Mouse (Mus musculus): ENCODE data around the gene Ung.

Ung gene

DNA sequence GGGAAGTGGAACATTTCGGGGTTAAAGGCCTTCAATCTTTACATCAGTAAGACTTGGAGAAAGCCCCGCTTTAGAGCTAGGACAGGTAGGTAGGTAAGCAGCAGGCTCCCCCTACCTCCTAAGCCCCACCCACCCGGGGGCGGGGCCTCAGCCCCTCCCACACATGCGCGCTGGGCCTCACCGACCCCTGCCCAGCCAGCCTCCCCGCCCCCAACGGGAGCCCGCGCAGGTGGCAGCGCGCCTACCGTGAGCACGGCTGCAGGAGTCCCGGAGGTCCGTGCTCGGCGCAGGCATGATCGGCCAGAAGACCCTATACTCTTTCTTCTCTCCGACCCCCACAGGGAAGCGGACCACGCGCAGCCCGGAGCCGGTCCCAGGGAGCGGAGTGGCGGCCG is at the start of gene Ung:
Ung (plus strand) TSS at position 176 of the 395 bp plus-strand sequence.
- peak; percentile 84 to 85 for DNase-seq

DNA sequence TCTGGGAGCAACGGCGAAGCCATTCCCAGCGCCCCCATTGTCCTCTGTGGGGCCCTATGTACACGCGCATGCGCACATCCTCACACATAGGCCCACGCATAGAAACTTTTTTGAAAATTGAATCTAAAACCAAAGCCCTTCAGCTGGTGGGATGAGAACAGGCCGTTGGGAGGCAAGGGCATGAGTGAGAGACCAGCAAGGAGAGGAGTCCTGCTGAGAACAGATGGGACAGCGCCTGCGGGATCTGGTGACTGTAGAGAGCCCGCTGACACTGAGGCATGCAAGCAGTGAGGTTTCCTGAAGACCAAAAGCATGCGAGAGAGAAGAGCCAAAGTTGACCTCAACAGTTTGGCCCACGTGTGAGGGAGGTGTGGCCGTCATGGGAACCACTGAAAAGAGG is 44.7 kb upstream of the Ung start:
- DNase-seq, result no peak

DNA sequence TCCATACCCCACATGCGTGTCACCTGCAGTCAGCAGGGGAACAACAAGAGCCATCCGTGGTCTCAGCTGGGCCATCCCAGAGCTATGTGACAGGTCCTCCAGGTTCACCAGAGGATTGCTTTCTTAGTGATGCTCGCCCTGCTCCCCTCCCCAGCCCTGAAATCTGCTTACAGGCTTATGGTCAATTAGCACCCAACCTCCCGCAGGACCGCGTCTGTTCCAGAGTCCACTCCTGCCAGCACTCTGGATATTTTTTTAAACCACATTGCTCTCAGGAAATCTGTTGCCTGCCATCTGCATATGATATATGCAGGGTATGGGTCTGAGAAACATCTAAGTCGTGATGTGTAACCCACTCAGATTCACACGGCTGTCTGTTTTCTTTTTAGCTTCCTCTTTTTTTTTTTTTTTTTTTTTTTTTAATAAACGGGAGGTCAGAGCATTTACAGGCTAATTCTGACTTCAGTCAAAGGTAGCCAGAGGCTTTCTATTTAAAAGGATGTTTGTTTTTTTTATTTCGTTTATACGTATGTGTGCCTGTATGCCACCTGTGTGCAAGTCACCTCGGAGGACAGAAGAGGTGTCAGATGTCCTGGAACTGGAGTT is 42.2 kb upstream of the Ung start:
- no peak for DNase-seq

DNA sequence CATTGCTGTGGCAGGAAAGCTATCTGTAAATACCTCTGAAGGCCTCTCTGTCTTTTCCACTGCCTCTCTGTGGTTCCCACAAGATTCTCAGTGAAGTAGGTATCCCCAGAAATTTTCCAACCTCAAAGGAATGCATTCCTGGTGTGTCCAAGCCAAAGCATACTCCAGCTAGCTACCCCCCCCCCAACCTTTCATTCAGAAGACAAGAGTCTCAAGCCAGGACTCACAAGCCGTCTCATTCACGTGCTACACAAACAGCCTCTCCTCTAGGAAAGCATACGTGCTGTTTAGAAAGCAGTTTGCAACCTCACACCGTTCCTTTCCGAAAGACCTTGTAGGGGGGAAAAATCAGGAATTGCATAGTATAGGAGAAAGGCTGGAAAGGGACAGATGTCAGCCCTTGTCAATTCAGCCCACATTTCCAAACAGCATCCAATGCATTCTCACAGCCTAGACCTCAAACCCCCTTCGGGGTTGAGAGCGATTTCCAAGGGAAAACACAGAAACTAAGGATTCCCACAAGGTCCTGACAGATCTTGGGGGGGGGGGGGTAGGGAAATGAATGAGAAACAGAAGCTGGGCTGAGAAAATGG is 39.7 kb upstream of the Ung start:
- DNase-seq, result no peak

DNA sequence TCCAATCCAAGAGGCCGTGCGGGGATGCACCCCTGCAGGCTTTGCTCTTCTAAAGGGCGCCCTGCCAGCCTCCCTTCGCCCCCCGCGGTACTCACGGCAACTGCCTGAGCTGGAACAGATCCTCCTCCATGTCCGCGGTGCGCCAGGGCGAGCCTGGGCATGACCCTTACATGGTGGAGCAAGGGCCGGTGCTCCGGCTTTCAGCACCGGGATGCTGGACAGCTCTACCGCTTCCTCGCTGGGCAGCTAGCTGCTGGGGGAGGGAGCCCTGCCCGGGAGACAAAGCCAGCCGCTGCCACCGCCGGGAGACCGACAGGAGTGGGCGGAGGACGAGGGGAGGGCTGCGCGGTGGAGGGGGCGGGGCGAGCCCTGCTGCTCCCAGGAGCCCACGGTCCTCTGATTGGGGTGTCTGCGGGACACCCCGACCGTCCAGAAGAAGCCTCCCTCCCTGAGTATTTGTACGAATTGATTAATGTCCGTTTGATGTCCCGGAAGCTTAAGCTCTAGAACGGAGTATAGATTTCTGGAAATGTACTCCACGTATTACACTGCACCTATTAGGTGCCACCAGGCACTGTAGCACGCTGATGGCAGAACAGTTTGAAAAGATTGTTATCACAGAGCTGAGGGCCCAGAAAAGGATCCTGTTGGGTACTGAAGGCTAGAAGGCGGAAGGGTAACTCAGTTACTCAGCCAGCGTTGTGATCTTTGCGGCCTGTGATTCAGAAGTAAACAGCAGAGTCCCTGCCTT is 39.0 kb upstream of the Ung start, which contains the start of gene Svop:
Svop (minus strand) TSS at position 514 of the 751 bp plus-strand sequence.
- DNase-seq, result peak; percentile 42 to 43

DNA sequence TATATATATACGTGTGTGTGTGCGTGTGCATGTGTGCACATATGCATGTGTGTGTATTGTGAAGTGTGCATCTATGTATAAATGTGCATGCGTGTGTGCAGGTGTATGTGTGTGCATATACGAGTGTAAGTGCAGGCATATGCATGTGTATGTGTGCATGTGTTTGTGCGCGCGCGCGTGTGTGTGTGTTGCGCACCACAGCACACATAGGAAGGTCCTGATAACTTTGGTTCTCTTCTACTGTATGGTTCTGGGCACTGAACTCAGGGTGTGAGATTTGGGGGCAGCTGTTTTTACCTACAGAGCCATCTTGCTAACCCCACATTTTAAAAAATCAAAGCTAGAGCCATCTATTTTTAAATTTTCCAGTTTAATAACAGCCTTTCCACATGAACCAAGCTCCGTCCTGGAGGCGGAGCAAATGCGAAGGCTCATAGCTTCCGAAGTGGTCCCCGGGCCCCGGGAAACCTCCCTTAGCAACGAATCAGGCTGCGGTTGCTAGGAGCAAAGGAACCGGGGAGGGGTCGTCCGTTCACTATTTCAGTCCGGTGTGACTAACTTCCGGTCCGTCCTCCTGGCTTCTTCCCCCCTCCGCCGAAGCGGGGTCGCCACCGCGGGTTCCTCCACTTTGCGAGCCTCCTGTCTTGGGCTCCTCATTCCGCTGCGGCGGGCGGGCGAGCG is 30.3 kb upstream of the Ung start:
- DNase-seq, result peak; percentile 94

DNA sequence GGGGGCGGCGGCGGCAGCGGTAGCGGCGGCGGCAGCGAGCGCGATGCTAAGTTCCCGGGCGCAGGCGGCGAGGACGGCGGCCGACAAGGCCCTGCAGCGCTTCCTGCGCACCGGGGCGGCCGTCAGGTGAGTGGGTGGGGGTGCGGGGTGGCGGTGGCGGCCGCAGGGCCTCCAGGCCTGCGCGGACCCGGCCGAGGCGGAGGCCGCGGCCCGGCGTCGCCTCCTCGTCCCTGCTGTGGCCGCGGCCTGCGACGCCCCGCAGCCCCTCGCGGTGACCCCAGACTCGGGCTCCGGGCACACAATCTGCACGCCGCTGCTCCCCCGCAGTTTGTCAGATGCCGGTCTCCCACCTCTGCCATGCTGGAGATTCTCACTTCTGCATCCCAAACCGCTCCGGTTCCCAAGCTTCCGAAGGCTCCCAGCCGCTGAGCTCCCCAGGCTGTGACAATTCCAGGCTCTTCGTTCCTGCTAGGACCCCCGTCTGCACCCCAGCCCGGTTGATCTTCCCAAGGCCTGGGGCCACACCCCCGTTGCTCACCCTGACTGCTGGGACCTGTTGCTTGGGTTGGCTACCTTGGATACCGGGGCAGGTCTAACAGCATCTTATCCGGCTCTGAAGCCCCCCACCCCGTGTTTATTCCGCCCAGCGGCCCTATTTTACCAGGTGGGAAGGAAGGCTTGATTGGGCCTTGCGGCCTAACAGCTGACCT is 29.6 kb upstream of the Ung start:
- DNase-seq, result no peak

DNA sequence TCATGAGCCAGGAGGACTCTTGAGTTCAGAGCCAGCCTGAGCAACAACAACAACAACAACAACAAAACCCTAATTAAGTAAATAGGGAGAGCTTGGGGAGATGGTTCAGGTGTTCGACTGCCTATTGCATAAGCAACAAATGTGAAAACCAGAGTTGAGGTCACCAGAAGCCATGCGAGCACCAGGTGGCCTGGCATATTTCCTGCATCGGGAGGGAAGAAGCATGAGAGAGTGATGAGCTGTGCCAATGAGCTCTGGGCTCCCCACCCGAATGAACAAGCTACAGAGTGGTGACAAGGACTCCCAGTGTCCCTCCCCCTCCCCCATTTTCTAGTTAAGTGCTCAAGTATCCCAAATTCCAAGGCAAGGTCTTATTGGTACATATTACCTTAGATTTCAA is 28.3 kb upstream of the Ung start:
- no peak for DNase-seq

DNA sequence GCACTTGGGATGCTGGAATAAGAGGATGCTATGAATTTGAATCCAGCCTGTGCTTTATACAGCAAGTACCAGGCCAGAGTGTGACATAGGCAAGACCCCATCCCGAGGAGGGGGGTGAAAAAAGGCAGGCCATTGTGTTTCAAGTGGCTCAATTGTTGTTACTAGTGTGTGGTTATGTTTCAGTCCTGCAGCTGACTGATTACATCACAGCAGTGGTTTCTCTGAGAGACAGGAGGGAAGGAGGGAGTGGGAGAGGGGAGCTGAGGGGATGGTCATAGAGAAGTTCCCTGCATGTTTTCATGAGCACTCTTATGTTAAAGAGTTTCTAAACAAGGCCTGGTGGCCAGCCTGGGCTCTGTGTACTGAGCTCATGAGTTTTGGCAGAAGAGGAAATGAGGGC is 27.4 kb upstream of the Ung start:
- DNase-seq, result no peak

DNA sequence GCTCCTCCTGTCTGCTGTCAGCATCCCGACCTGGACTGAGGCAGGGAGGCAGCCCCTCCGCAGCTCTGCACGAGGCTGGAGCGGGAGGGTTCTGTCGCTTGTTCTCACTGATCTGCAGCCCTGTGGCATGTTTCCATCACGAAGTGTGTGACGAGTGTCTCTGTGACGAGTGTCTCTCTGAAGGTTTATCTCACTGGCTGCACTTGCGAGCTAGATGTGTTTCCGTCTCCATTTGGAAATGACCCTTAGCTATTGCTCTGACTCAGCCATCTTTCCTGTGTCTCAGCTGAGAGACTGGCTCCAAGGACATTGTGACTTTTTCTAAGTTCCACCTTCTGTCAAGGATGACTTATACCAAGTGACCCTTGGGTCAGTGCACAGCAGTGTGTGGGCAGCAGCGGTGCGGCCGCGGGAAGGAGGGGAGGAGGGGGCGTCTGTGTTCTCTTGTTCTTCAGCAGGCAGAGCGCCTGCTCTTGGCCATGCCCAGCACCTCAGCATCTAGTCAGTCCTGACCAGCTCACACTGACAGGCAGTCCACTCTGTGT is 23.7 kb upstream of the Ung start:
- DNase-seq, result no peak

DNA sequence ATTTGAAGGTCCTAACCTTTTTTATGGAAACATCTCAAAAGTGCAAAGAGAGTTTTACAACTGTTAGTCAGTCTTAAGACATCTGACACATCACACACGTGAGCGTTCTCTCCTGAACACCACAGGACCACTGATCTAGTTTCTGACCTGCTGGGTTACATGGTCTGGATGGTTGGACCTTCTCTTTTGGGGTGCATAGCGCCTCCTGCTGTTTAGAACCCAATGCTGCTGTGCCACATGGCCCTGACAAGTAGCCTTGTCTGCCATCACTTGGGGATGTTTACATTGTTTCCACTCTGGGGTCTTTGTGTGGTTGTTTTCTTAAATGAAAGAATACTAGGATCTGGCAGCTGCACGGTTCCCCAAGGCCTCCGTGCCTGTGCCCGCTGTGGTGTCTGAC is 16.9 kb upstream of the Ung start:
- no peak for DNase-seq

DNA sequence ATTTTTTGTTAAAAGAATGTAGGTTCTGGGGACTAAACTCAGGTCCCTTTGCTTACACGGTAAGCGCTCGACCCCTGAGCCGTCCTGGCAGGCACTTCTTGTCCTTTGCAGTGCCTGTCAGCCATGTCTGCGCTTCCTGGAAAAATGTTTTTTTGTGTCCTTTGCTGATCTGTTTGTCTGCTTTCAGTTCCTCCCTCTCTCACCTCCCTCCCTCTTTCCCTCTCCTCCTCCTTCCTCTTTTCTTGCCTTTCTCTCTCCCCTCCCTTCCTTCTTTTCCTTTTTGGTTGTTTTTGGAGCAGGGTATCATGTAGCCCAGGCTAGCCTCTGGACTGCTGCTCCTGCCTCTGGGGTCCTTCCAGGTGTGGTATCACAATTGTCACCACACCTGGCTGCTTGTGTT is 15.2 kb upstream of the Ung start:
- DNase-seq, result no peak

DNA sequence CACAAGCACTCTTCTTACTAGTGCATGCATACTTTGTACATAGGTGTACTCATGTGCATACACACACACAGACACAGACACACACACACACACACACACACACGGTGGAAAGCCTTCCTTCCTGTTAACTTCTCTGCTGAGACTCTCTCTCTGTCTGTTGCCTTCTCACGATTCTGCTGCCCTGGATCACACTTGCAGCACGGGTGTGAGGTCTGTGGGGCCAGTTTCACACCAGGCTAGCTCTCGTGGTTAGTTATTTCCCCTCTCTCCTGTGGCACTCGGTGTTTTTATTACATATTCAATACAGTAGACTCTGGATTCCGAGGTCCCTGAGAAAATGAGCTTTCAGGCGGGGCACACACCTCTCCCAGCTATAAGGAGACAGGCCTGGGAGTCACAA is 13.6 kb upstream of the Ung start:
- no peak for DNase-seq

DNA sequence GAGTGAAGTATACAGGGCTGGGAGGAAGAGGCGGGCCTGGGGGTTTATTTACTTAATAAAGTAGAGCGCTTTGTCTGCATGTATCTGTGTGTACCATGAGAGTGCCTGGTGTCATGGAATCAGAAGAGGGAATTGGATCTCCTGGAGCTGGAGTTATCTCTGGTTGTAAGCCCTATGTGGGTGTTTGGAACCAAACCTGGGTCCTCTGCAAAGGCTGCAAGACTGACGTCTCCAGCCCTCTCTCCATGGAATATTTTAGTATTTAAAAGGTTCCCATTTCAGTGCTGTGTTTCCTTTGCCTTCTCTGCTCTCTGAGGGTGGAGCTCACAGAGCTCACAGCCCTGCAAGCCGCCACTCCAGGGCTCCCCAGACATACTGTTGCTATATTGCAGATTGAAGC is 10.4 kb upstream of the Ung start:
- DNase-seq, result no peak

DNA sequence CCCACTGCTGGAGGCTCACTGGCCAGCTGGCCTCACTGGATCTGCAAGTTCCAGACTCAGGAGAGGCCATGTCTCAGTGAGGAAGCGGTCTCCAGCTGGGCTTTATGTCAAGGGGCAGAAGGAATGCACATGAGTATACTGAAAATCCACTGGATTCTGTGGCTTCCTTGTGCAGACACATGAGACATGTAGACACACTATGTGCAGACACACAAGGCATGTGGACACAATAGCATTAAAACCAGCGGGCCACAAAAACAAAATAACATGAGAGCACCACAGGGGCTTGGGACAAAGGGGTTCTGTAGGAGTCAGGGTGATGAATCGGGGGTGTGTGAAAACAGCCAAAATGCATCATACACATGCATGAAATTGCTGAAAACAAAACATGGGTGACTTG is 4.2 kb upstream of the Ung start:
- no peak for DNase-seq

DNA sequence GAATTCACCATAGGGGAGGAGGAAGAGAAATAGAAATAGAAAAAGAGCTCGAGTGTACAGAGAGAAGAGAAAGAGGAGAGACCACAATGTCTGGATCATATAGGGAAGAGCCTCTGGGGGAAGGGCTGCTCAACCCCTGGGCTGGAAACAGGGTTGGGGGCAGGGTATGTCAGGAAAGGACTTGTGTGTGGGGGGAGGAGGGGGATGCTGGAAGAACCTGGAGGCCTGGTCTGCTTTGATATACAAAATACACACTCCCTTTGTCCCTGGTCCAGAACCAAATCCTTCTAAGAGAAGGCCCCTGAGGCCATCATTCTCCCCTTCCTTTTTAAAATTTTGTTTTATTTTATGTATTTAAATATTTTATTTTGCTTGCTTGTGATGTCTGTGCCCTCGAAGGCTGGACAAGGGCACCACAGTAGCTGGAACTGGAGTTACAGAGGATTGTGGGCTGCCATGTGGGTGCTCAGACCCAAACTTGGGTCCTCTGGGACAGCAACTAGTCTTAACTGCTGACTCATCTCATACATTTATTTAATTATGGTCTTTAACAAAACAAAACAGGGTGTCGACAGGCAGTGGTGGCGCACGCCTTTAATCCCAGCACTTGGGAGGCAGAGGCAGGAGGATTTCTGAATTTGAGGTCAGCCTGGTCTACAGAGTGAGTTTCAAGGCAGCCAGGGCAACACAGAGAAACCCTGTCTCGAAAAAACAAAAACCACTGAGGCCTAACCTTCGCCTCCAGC is 3.5 kb upstream of the Ung start:
- DNase-seq, result no peak

DNA sequence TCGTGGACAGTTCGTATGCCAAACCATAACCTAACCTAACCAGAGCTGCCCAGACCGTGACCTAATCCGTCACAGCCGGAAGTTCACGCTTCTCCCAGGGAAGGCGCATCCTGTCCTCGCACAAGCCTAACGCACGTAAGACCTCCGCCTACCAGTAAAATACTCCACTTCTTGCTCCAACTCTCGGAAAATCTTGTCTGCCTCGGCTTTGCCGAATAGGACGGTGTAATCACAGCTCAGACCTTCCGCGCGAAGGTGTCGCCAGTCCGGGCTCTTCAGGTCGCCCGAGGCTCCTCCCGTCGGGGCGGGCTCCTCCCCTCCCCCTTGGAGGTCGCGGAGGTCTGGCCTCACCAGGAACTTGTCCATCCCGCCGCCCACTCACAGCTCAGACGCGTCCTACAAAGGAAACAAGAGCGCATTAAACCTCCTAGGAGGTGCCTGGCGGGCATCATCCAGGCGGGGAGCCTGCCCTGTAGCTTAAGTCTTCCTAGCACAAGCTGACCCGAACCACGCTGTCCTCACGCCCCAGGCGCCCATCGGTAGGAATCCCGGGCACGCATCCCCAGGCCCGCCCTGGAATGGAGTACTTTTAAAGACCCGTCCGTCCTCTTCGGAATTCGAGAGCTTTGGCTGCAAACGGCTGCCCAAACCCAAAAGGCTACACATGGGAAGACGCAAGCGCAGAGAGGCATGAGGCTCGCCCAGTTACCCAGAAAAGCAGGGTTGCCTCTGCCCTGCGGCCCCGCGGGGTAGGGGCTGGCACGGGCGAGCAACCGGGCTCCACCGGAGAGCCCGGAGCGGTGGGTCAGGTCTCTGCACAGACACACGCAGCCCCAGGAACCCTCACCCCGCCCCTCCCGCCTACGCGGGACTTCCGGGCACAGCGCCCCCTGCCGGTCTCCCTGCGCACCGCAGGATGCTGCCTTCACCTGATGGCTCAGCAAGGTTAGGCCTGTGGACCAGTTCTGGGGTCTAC is 2.5 kb upstream of the Ung start, which contains the start of gene Alkbh2:
Alkbh2 (minus strand) TSS at position 845 of the 976 bp plus-strand sequence.
- peak; percentile 95 to 96 for DNase-seq

DNA sequence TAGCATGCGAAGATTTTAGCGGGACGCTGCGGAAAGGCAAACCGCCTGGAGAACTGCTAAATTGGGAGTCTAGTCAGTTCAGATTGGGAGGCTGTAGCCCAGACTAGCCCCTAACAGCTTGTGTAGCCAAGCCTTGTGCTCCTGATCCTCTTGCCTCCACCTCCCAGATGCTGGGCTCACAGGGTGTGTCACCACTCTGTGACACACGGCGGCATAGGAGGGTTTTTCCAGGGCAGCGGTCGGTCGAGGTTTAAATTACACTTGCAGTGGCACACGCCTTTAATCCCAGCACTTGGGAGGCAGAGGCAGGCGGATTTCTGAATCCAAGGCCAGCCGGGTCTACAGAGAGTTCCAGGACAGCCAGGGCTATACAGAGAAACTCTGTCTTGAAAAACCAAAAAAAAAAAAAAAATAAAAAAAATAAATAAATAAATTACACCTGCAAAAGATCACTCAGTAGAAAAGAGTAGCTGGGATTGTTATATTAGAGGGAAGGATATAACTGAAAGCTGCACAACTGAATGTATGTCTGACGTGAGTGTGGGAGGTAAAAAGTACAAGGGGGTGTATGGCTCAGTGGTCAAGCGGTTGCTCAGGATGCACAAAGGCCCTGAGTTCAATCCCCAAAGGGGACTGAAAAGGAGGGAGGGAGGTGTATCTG is 506 bp upstream of the Ung start:
- DNase-seq, result peak in 1 of 2 experiments; percentile 6

DNA sequence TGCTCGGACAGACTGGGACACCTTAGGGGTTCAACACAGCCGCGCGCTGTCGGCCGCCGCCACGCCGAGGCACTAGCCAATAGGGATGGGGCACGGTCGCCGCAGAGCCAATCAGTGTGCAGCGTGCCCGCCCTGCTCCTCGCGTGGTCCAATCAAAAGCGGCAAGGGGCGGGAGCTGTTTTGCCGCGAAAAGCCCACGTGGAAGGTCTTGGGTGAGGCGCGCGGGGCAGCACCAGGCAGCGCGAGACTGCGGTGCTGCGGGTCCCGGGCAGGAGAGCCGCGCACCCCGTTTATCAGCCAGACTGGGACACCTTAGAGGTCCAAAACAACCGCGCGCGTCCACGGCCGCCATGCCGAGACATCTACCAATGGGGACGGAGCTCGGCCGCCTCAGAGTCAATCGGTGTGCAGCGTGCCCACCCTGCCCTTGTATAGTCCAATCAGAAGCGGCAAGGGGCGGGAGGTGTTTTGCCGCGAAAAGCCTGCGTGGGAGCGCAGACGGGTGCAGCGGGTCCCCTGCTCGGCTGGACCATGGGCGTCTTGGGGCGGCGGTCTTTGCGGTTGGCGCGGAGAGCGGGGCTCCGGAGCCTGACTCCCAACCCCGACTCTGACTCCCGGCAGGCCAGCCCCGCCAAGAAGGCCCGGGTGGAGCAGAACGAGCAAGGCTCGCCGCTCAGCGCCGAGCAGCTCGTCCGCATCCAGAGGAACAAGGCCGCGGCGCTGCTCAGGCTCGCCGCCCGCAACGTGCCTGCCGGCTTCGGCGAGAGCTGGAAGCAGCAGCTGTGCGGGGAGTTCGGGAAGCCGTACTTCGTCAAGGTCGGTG is 723 bp downstream of the Ung start:
- peak; percentile 93 to 94 for DNase-seq
